Mouse (Mus musculus): ENCODE data around the gene Col19a1.

- TF ChIP-seq POLR2A (IDR thresholded peaks at IDR 0.05; ENCODE audit: insufficient read depth, low read depth, low read length) (no peak), CTCF (IDR thresholded peaks at IDR 0.05; ENCODE audit: insufficient read depth, low read depth, low read length) (no peak)
Measured at GRCm38 (mm10) chr1:24515341-24515740, 71.9 kb downstream of the Col19a1 start.
